Mouse (Mus musculus): ENCODE measurements around the gene Ecm1.

GRCm38 (mm10) chr3:95722386-95722785 lies 17.0 kb downstream of the Ecm1 start:
- TF ChIP-seq POLR2A (IDR thresholded peaks at IDR 0.05; ENCODE audit: extremely low read depth, insufficient read depth, low read length): no peak
- TF ChIP-seq CTCF (IDR thresholded peaks at IDR 0.05; ENCODE audit: extremely low read depth, insufficient read depth, low read length): no peak
